Mouse (Mus musculus): ENCODE measurements around the gene Rap2b.

Rap2b gene

DNA sequence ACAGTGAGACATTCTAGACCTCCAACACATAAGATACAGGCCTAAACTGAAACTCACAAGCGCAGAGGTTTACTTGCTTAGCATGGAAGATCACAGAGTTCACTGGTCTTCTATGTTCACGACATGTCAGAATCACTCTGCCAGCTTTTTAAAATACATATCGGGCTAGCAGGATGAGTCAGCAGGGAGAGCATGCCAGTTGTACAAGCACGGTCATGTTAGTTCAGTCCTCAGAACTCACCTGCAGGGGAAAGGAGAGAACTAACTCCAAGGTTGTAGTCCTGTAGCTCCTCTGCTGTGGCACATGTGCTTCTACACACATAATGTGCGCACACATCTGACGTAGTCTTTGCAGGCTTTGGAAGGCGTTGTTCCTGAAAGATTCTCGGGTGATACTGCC, 14.6 kb downstream of the Rap2b start:
- no peak for DNase-seq (ENCODE audit: low read depth, low spot score)

- no peak for DNase-seq (ENCODE audit: low read depth, low spot score)
Measured at GRCm38 (mm10) chr3:61386368-61386767, 24.9 kb downstream of the Rap2b start.

DNA sequence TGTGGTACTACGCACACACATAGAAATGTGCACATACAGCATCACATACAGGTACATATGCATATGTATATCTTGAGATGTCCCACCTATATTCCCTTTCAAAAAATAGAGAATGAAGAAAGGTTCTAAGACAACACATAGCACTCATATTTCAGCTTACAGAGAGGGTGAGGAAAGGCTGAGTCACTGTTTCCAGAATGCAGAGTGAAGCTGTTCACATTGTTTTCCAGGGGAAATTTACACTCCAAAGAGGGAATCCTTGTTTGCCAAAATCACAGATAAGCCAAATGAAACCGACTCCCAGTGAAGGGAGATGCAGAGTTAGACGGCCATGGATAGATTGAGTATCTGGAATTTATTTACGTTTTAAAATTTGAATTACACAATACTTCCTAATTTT, 30.1 kb downstream of the Rap2b start:
- DNase-seq (ENCODE audit: low read depth, low spot score): no peak

- DNase-seq (ENCODE audit: low read depth, low spot score): no peak
Measured at GRCm38 (mm10) chr3:61392881-61393280, 31.4 kb downstream of the Rap2b start.

GRCm38 (mm10) chr3:61393520-61393919, 32.1 kb downstream of the Rap2b start:
- no peak for DNase-seq (ENCODE audit: low read depth, low spot score)

GRCm38 (mm10) chr3:61395382-61395781, 33.9 kb downstream of the Rap2b start:
- no peak for DNase-seq (ENCODE audit: low read depth, low spot score)

DNA sequence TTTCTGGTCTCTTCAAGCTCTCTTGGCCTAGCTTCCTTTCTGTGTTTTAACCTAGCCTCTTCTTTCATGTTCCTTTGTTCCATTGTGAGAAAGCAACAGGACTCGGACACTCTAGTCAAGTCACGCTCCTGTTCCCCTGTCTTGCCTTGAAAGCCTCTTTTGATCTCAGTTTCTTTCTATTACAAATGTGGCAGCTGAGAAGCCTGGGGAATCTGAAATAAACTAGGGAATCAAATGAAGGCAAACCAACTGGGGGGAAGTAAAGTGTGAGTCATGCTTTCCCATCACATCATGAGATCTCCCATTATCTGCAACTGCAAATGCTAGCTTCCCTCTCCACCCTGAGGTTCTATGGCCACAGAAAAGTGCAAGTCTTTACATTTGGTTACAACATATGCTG, 35.3 kb downstream of the Rap2b start:
- no peak for DNase-seq (ENCODE audit: low read depth, low spot score)

GRCm38 (mm10) chr3:61400823-61401387, 39.5 kb downstream of the Rap2b start:
- DNase-seq (ENCODE audit: low read depth, low spot score): no peak

DNA sequence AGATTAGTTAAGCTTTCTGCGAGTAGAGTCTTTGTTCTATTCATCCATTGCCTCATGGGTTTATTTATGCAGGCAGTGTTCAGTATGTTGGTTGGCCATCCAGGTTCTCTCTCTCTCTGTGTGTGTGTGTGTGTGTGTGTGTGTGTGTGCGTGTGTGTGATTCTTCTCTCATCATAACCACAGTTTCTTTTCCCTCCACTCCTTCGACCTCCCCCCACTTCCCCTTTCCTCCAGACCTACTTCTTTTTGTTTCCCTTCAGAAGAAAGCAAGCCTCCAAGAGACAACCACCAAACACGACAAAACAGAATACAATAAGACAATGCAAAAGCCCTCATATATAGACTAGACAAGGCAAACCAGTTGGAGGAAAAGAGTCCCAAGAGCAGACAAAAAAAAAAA, 45.5 kb downstream of the Rap2b start:
- DNase-seq (ENCODE audit: low read depth, low spot score): peak; percentile 5

DNA sequence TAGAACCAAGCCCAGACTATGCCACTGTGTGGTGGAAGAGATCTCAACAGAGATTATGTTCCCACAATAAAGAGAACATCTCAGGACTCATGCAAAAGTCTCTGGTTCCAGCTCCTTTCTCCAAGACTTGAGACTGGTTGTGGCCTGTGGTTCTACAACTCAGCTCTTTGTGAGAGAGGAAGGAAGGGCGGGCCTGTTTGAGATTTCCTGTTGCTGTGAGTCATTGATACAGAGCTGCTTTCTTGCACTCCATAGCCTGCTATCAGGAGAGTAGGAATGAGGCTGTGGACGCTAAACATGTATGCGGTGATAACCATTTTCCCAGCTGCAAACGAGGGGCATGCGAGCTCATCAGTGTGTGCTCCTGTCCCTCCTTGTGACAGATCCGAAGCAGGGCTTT, 48.2 kb downstream of the Rap2b start:
- DNase-seq (ENCODE audit: low read depth, low spot score): no peak

GRCm38 (mm10) chr3:61415883-61416282, 54.4 kb downstream of the Rap2b start:
- DNase-seq (ENCODE audit: low read depth, low spot score): no peak
